Mouse (Mus musculus) C3H10T1/2 (cell line): ENCODE data around the gene Sptbn1. TPM values are rescaled to one million over a fixed set of nuclear protein-coding genes. Genes with fewer than 3 reads are reported as not detected.

ENCODE experiments used
- polyA plus RNA-seq, 2 experiments: library from polyadenylated mRNA; unstranded; fragments of >200 nt; fragmentation: generic; extraction: Trizol; gene quantifications; one replicate each; pipeline ENCODE4 v1.2.1; 2012; ENCODE audit warnings: missing spikeins in 2 of 2

The Sptbn1 gene
- 10 to 100 TPM in 1 of 2 experiments, 1 to 10 TPM in 1; 3.5 to 89.7 TPM for polyA plus RNA-seq

GRCm38 (mm10) chr11:30267892-30268647 is at the start of gene Sptbn1:
Sptbn1 (minus strand) TSS chr11:30268175.

Other genes starting within 250 kb of the Sptbn1 start
- under 1 TPM; under 0.01 to 0.28 TPM for gene Eml6, start 242.1 kb downstream of the Sptbn1 start, polyA plus RNA-seq
- not detected for gene 4930505A04Rik, start 203.7 kb upstream of the Sptbn1 start, polyA plus RNA-seq